Mouse (Mus musculus) liver, embryonic 11.5 days (tissue): Measurements from ENCODE around the gene Icosl. TPM values are rescaled to one million over a fixed set of nuclear protein-coding genes. Genes with fewer than 3 reads are reported as not detected.
A peak's percentile ranks its signal among the peaks of the same experiment; 100 is the strongest.

Experiments used
- ATAC-seq: fragments of 200-750 bp; cut with Nextera tagmentation; replicated peaks from 2 replicates; pipeline ENCODE4 v1.8.0; 2017; ENCODE audit warnings: moderate number of reproducible peaks, mild to moderate bottlenecking, moderate TSS enrichment, moderate library complexity; ENCODE audit not compliant: low FRiP score
- DNase-seq: peaks from one replicate; pipeline ENCODE4 v3.0.0-alpha.2; 2017; ENCODE audit warnings: low spot score
- H3K27ac ChIP-seq: fragments of 300-500 bp; sonication (generic); 2 replicates; pipeline ENCODE4 v1.5.1; 2014; ENCODE audit warnings: mild to moderate bottlenecking, low read depth, low read length, control low read depth
- H3K27me3 ChIP-seq: fragments of 300-500 bp; sonication (generic); replicated peaks from 2 replicates; pipeline ENCODE4 v1.6.1; 2014; ENCODE audit warnings: low read length, mixed read lengths; ENCODE audit not compliant: control insufficient read depth, insufficient read depth
- H3K36me3 ChIP-seq: fragments of 300-500 bp; sonication (generic); 2 replicates; pipeline ENCODE4 v1.6.1; 2014; ENCODE audit warnings: mild to moderate bottlenecking, low read length, moderate library complexity, mixed read lengths; ENCODE audit not compliant: control insufficient read depth, insufficient read depth
- H3K4me1 ChIP-seq: fragments of 300-500 bp; sonication (generic); replicated peaks from 2 replicates; pipeline ENCODE4 v1.6.1; 2014; ENCODE audit warnings: low read length, mixed read lengths; ENCODE audit not compliant: control insufficient read depth, insufficient read depth
- H3K4me2 ChIP-seq: fragments of 300-500 bp; sonication (generic); 2 replicates; pipeline ENCODE4 v1.6.1; 2014; ENCODE audit warnings: mild to moderate bottlenecking, control low read depth, moderate library complexity
- H3K4me3 ChIP-seq: fragments of 300-500 bp; sonication (generic); 2 replicates; pipeline ENCODE4 v1.5.1; 2014; ENCODE audit warnings: low read depth, low read length, control low read depth
- H3K9ac ChIP-seq: fragments of 300-500 bp; sonication (generic); 2 replicates; pipeline ENCODE4 v1.6.1; 2014; ENCODE audit warnings: low read depth, low read length, control low read depth
- H3K9me3 ChIP-seq: fragments of 300-500 bp; sonication (generic); 2 replicates; pipeline ENCODE4 v1.6.1; 2016; ENCODE audit warnings: low read length, inconsistent platforms, mixed read lengths; ENCODE audit not compliant: control insufficient read depth
- WGBS: fragments of 180-500 bp; shearing (Covaris S2); extraction: QIAGEN DNeasy Blood & Tissue Kit; methylation state at CpG from one replicate; pipeline ENCODE4 v1.1.7; 2014; 5-methylcytosine and 5-hydroxymethylcytosine counted together
- polyA plus RNA-seq: library from polyadenylated mRNA; unstranded; fragments of >200 nt; fragmentation: Nextera tagmentation; extraction: Ambion mirVana; gene quantifications from 2 replicates; pipeline ENCODE4 v1.2.1, GENCODE M21; 2014

Gene Icosl
- polyA plus RNA-seq, 1 experiment from 2014 or later = 4.2 TPM

GRCm38 (mm10) chr10:78042096-78042495 is 27.0 kb upstream of the Icosl start:
- Histone ChIP-seq H3K27ac (no peak overlapping the region), H3K4me1 (no peaks in the 10 kb centered on the region), H3K4me3 (no peak overlapping the region), H3K9me3 (no peaks in the 10 kb centered on the region), H3K36me3 (no peaks in the 10 kb centered on the region), H3K27me3 (peaks cover 7% of the 10 kb centered on the region; the same call in 1 of the 2 replicates), H3K9ac (no peak overlapping the region), H3K4me2 (no peak overlapping the region)
- no peak for DNase-seq
- no peak for ATAC-seq
- 63% methylated on average over 7 of the region's 7 CpGs for WGBS

GRCm38 (mm10) chr10:78042697-78043405 is 26.3 kb upstream of the Icosl start:
- H3K9me3 ChIP-seq = no peaks in the 10 kb centered on the region
- H3K4me2 ChIP-seq = peak overlapping the region; percentile 51
- 49% methylated on average over 14 of the region's 14 CpGs for WGBS
- DNase-seq (no peak), ATAC-seq (no peak)
- H3K4me1 ChIP-seq = no peaks in the 10 kb centered on the region
- no peak overlapping the region for H3K27ac ChIP-seq
- no peak overlapping the region for H3K9ac ChIP-seq
- H3K27me3 ChIP-seq = peaks cover 7% of the 10 kb centered on the region; the same call in 1 of the 2 replicates
- no peaks in the 10 kb centered on the region for H3K36me3 ChIP-seq
- no peak overlapping the region for H3K4me3 ChIP-seq

- no peaks in the 10 kb centered on the region for H3K9me3 ChIP-seq
- DNase-seq = peak; percentile 53
- no peak for ATAC-seq
- H3K4me1 ChIP-seq = no peaks in the 10 kb centered on the region
- 4% methylated on average over 27 of the region's 27 CpGs for WGBS
- peak within 1 kb of the TSS; percentile 51 for H3K4me2 ChIP-seq
- no peak within 1 kb of the TSS for H3K4me3 ChIP-seq
- H3K9ac ChIP-seq = no peak within 1 kb of the TSS
- H3K27me3 ChIP-seq = peaks cover 7% of the 10 kb centered on the region; the same call in 1 of the 2 replicates
- H3K27ac ChIP-seq = no peak within 1 kb of the TSS
- H3K36me3 ChIP-seq = no peaks in the 10 kb centered on the region
These were observed 25.7 kb upstream of the Icosl start, which contains the start of gene Aire for GRCm38 (mm10) chr10:78043406-78043836. Aire (minus strand) TSS chr10:78043610.

- no peak overlapping the region for H3K9ac ChIP-seq
- H3K9me3 ChIP-seq = no peaks in the 10 kb centered on the region
- H3K4me2 ChIP-seq = no peak overlapping the region
- H3K4me3 ChIP-seq = no peak overlapping the region
- H3K27ac ChIP-seq = no peak overlapping the region
- no peak for ATAC-seq
- no peaks in the 10 kb centered on the region for H3K36me3 ChIP-seq
- H3K4me1 ChIP-seq = no peaks in the 10 kb centered on the region
- WGBS = 60% methylated on average over 1 of the region's 1 CpGs
- DNase-seq = no peak
- peaks cover 7% of the 10 kb centered on the region; the same call in 1 of the 2 replicates for H3K27me3 ChIP-seq
These were observed 24.6 kb upstream of the Icosl start for GRCm38 (mm10) chr10:78044531-78044930.

GRCm38 (mm10) chr10:78046388-78046787 is 22.7 kb upstream of the Icosl start:
- no peak overlapping the region for H3K9ac ChIP-seq
- H3K27me3 ChIP-seq = peaks cover 7% of the 10 kb centered on the region; the same call in 1 of the 2 replicates
- no peaks in the 10 kb centered on the region for H3K36me3 ChIP-seq
- WGBS = 81% methylated on average over 4 of the region's 4 CpGs
- no peak overlapping the region for H3K4me2 ChIP-seq
- no peak for DNase-seq
- no peak overlapping the region for H3K27ac ChIP-seq
- no peaks in the 10 kb centered on the region for H3K9me3 ChIP-seq
- H3K4me3 ChIP-seq = no peak overlapping the region
- H3K4me1 ChIP-seq = no peaks in the 10 kb centered on the region
- no peak for ATAC-seq

GRCm38 (mm10) chr10:78048061-78048730 is 20.9 kb upstream of the Icosl start:
- Histone ChIP-seq H3K9ac (no peak overlapping the region), H3K4me2 (no peak overlapping the region), H3K4me1 (no peaks in the 10 kb centered on the region), H3K36me3 (no peaks in the 10 kb centered on the region), H3K4me3 (no peak overlapping the region), H3K27me3 (0 out of 2 replicates have a peak, but pooled peaks cover under 1% of the 10 kb centered on the region), H3K9me3 (no peaks in the 10 kb centered on the region), H3K27ac (no peak overlapping the region)
- ATAC-seq (no peak), DNase-seq (no peak)
- WGBS = 68% methylated on average over 9 of the region's 10 CpGs

- no peaks in the 10 kb centered on the region for H3K36me3 ChIP-seq
- DNase-seq = no peak
- no peaks in the 10 kb centered on the region for H3K9me3 ChIP-seq
- 33% methylated on average over 11 of the region's 11 CpGs for WGBS
- no peaks in the 10 kb centered on the region for H3K27me3 ChIP-seq
- ATAC-seq = no peak
- H3K4me1 ChIP-seq = no peaks in the 10 kb centered on the region
- no peak overlapping the region for H3K4me2 ChIP-seq
- H3K27ac ChIP-seq = no peak overlapping the region
- H3K9ac ChIP-seq = no peak overlapping the region
- no peak overlapping the region for H3K4me3 ChIP-seq
These were observed 19.5 kb upstream of the Icosl start for GRCm38 (mm10) chr10:78049519-78050035.

- no peaks in the 10 kb centered on the region for H3K9me3 ChIP-seq
- DNase-seq = no peak
- WGBS = 62% methylated on average over 19 of the region's 19 CpGs
- no peaks in the 10 kb centered on the region for H3K36me3 ChIP-seq
- H3K4me3 ChIP-seq = no peak overlapping the region
- no peaks in the 10 kb centered on the region for H3K27me3 ChIP-seq
- no peak overlapping the region for H3K4me2 ChIP-seq
- no peaks in the 10 kb centered on the region for H3K4me1 ChIP-seq
- H3K9ac ChIP-seq = no peak overlapping the region
- ATAC-seq = peak; percentile 49; the same call in 1 of the 2 replicates
- no peak overlapping the region for H3K27ac ChIP-seq
These were observed 14.2 kb upstream of the Icosl start for GRCm38 (mm10) chr10:78054633-78055565.
